ENCODE assay signal across 22 mouse cellular contexts in the genomic region with DNA sequence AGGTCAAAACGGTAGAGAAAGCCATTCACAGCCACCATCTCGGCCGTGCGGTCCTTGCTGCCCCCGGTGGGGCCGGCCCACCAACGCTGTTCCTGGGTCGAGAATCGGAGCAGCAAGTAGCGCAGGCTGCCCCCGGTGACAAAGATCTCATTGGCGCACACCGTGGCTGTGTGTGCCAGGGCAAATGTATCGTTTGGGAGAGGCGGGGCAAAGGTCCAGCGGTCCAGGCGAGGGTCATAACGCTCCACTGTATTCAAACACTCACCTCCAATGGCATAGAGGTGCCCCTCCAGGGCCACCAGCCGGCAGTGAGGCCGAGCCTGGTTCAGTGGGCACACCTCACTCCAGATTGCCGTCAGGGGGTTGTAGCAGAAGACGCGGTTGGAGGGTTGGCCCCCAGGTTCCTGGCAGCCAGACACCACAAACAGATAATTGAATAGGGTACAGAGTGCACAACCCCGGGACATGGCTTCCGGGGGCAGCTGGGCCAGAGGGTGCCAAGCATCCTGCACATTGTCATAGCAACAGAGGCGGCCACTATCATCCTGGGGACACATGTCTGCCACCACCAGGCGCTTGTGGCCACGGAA. TPM values are rescaled to one million over a fixed set of nuclear protein-coding genes. Genes with fewer than 3 reads are reported as not detected.
DNase-seq lines count a peak whose midpoint lies in the region; ATAC-seq and TF ChIP-seq lines count a peak whose summit lies in the region.
"Had no signal": no experiment of that assay in that cellular context is flagged by ENCODE, and none has a peak within 500 bp of the region (broad histone marks: within the 10 kb centered on the region; RNA-seq: fewer than 3 reads in every experiment).

No protein-coding gene starts in this region.

- H3K9me3 ChIP-seq in kidney, postnatal 0 days (replicated peaks; ENCODE audit: low read length) = no peaks in the 10 kb centered on the region
- no peaks in the 10 kb centered on the region for H3K9me3 ChIP-seq in midbrain, embryonic 14.5 days (ENCODE audit: control insufficient read depth, low read length)
- H3K9me3 ChIP-seq: forebrain, embryonic 13.5 days; midbrain, embryonic 15.5 days; neural tube, embryonic 15.5 days had no signal

- H3K36me3 ChIP-seq in kidney, postnatal 0 days (ENCODE audit: insufficient read depth, low read length) = no peaks in the 10 kb centered on the region
- no peaks in the 10 kb centered on the region for H3K36me3 ChIP-seq in midbrain, embryonic 14.5 days (ENCODE audit: control insufficient read depth, insufficient read depth, low read length)
- H3K36me3 ChIP-seq: midbrain, embryonic 15.5 days; neural tube, embryonic 15.5 days had no signal

- H3K27me3 ChIP-seq in kidney, postnatal 0 days (ENCODE audit: insufficient read depth, low read length) = no peaks in the 10 kb centered on the region
- no peaks in the 10 kb centered on the region for H3K27me3 ChIP-seq in midbrain, embryonic 14.5 days (ENCODE audit: control insufficient read depth, insufficient read depth, low read length)
- H3K27me3 ChIP-seq: neural tube, embryonic 15.5 days had no signal

- peak overlapping the region; percentile 24 for H3K4me3 ChIP-seq in kidney, postnatal 0 days (replicated peaks; ENCODE audit: low read depth, low read length)
- H3K4me3 ChIP-seq in midbrain, embryonic 14.5 days (replicated peaks; ENCODE audit: low read depth, low read length) = no peak overlapping the region
- H3K4me3 ChIP-seq: erythroblast, embryonic 14.5 days; forebrain, embryonic 13.5 days; midbrain, embryonic 15.5 days; myocyte; neural tube, embryonic 15.5 days had no signal

- no peak for TF ChIP-seq CTCF in kidney, postnatal 0 days (IDR thresholded peaks at IDR 0.05; ENCODE audit: low read depth)

- peaks cover 8% of the 10 kb centered on the region for H3K4me1 ChIP-seq in kidney, postnatal 0 days (replicated peaks; ENCODE audit: insufficient read depth, low read length)
- 0 out of 2 replicates have a peak, but pooled peaks cover 3% of the 10 kb centered on the region for H3K4me1 ChIP-seq in midbrain, embryonic 14.5 days (ENCODE audit: control insufficient read depth, insufficient read depth, low read length)

- ATAC-seq in kidney, postnatal 0 days (replicated peaks; ENCODE audit: low FRiP score, low read depth) = no peak
- ATAC-seq in midbrain, embryonic 14.5 days (ENCODE audit: low FRiP score, low TSS enrichment) = no peak
- ATAC-seq: forebrain, embryonic 13.5 days; midbrain, embryonic 15.5 days had no signal

- DNase-seq in urinary bladder, postnatal 25 days (ENCODE audit: low spot score) = peak; percentile 12
- no peak for DNase-seq in urinary bladder, postnatal 36 days (ENCODE audit: low spot score in 2 of 2)
- DNase-seq in kidney, adult 18-20 months = peak; percentile 76
- DNase-seq in kidney, postnatal 0 days (ENCODE audit: low spot score) = no peak
- no peak for DNase-seq in midbrain, embryonic 14.5 days
- no peak for DNase-seq in layer of hippocampus, postnatal 14 days (ENCODE audit: low spot score in 2 of 2)
- DNase-seq in ovary, adult 18-20 months (ENCODE audit: low spot score) = no peak
- DNase-seq: adrenal gland, postnatal 25 days; cerebellum, adult 18-20 months; gastrocnemius, postnatal 14 days; layer of hippocampus, postnatal 36 days; lung, postnatal 10 days; right cerebral cortex, postnatal 14 days; thymus, adult 18-20 months; thymus, postnatal 4 days had no signal

- 0 out of 2 replicates have a peak overlapping the region, but pooled peaks have one; percentile 97 for H3K27ac ChIP-seq in kidney, postnatal 0 days
- H3K27ac ChIP-seq in midbrain, embryonic 14.5 days (replicated peaks; ENCODE audit: low read depth, low read length) = no peak overlapping the region
- H3K27ac ChIP-seq: forebrain, embryonic 13.5 days; midbrain, embryonic 15.5 days; neural tube, embryonic 15.5 days had no signal

- 82% methylated on average over 28 of the region's 28 CpGs for WGBS in kidney, postnatal 0 days
- WGBS in midbrain, embryonic 14.5 days = 94% methylated on average over 28 of the region's 28 CpGs

- H3K4me2 ChIP-seq in kidney, postnatal 0 days (ENCODE audit: low read length) = peak overlapping the region; percentile 54
- no peak overlapping the region for H3K4me2 ChIP-seq in midbrain, embryonic 14.5 days (ENCODE audit: low read length)
- H3K4me2 ChIP-seq: forebrain, embryonic 13.5 days; midbrain, embryonic 15.5 days; neural tube, embryonic 15.5 days had no signal

- peak overlapping the region; percentile 50; the same call in 1 of the 2 replicates for H3K9ac ChIP-seq in kidney, postnatal 0 days (ENCODE audit: low read depth, low read length)
- H3K9ac ChIP-seq in midbrain, embryonic 14.5 days (replicated peaks; ENCODE audit: low read length) = no peak overlapping the region
- H3K9ac ChIP-seq: forebrain, embryonic 13.5 days; midbrain, embryonic 15.5 days; neural tube, embryonic 15.5 days had no signal

RNA-seq across cellular contexts. Expression of gene Klhdc7a, which starts 2.1 kb away (rescaled TPM):
- 8.9 and 9.3 TPM in 2 replicates for polyA plus RNA-seq in kidney, postnatal 0 days (2015; fragmentation: Nextera tagmentation; extraction: Ambion mirVana)
- 0.32 TPM in 1 of 2 replicates, not detected in the other for polyA plus RNA-seq in midbrain, embryonic 14.5 days (2014; fragmentation: Nextera tagmentation; extraction: Ambion mirVana)
- 1 to 10 TPM; 5.0 to 5.8 TPM for total RNA-seq in layer of hippocampus, postnatal 14 days (2021)
- total RNA-seq: hematopoietic stem cell, adult 5-6 weeks; megakaryocyte, adult 5-6 weeks had no signal
- polyA plus RNA-seq: erythroblast, embryonic 14.5 days; myocyte had no signal

Comparison
In these comparisons a context has a peak if more than half of its experiments do, and no peak if none do; other contexts are left out.
1. DNase-seq: peak in urinary bladder, postnatal 25 days (single experiment) and kidney, adult 18-20 months (single experiment); none in urinary bladder, postnatal 36 days (0 of 2), kidney, postnatal 0 days (single experiment), midbrain, embryonic 14.5 days (single experiment), layer of hippocampus, postnatal 14 days (0 of 2) and ovary, adult 18-20 months (single experiment).